Mouse (Mus musculus): ENCODE measurements at regions not wholly inside any gene's neighbourhood (a gene's known extent, or its start where the extent isn't known, plus 50 kb on each side); places are given as distances from the start of the nearest gene placed in this dataset.

DNA sequence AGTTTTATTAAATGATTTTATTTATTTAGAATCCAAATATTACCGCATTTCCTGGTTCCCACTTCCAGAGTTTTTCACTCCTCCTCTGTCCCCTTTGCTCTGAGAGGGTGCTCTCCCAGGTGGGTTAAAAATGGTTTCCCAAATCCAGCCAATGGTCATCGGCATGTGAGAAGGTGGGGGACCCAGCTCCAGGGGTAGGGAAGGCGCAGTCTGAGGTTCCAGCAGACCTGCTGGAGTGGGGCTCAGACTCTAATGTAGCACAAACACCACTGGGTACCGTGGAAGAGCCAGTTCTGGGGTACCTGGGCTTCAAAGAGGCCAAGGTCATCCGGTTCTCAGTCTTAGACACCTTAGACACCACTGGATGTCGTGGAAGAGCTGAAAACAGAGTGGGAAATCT, 875.6 kb downstream of the Fscb start:
- DNase-seq (ENCODE audit: low spot score in 2 of 2), result no peak

DNA sequence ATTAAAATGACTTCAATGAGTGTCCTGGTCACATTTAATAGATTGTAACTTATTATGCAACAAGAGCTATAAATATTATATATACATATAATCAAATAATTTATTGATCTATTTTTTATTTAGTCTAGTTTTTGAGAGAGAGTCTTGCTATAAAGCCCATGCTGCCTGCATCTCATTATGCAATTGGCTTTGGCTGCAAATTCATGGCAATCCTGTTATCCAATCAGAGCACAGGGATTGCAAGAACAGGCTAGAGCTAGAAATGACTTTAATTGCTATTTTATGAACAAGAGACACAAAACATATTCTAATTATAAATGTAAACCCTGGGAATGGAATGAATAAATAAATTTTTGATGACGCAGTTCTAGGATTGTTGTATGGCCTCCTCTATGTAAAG, 919.8 kb downstream of the Fscb start:
- DNase-seq (ENCODE audit: low spot score in 2 of 2), result no peak

DNA sequence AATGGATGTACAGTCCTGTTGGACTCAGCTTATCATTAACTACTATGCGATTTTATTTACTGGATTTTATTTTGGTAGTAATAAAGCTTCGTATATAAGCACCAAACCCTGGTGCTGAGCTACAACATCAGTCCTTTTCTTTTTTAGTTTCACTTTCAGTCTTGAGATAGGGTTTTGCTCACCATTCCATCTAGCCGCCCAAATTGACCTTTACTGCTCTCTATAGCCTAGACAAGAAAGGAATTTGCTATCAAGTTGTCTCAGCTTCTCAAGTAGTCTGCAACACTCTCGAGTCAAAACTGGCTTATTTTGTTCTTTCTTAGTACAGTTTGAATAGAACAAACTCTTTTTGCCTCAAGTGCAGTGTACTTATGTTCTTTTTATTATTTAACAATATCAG, 921.7 kb downstream of the Fscb start:
- DNase-seq (ENCODE audit: low spot score in 2 of 2), result no peak

DNA sequence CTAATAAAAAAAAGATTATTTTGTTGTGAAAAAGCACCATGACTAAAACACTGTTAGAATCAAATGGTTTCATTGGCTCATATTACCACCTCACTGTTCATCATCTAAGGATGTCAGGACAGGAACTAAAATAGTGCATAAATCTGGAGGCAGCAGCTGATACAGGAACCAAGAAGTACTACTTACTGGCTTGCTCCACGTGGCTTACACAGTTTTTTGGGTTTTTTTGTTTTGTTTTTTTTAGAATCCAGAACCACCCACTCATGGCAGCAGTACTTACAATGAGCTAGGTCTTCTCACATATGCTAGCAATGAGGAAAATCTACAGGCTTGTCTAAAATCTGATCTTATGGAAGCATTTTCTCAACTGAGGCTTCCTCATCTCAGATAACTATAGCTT, 940.4 kb downstream of the Fscb start:
- no peak for DNase-seq (ENCODE audit: low spot score in 2 of 2)

DNA sequence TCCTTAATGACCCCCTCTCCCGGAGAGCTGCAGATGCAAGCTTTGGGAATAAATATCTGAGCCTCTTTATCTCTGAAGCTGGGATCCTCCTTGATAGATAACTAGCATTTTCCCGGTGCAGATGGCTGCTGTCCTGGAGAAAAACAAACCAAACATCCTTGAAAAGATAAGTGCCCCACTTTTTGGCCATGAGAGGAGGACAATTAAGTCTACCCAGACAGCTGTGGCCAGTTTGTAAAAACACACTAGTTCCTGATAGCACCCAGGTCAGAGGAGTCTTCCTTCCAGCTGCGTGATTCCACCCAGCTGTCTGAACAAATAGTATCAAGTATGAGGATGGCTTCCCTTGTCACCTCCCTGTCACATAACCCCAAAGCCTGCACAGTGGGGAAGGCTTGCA, 970.7 kb downstream of the Fscb start:
- DNase-seq (ENCODE audit: low spot score in 2 of 2), result peak in 1 of 2 experiments; percentile 5

DNA sequence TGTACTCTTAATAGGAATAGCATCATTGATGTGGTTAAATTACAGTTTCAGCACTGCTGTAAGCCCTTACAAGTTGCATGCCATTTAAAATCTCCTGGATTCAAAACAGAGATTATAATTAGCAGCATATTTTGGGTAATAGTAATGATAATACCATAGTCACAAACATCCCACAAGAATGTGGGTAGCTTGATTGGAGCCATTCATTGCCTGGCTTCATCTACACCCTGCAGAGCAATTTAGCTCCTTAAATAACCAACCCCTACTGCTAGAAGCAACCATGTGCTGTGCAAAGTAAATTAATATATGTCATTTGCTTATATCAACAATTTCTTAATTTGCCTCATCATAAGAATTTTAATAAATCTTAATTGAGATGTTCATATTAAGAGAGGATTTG, 984.1 kb downstream of the Fscb start:
- no peak for DNase-seq (ENCODE audit: low spot score in 2 of 2)

DNA sequence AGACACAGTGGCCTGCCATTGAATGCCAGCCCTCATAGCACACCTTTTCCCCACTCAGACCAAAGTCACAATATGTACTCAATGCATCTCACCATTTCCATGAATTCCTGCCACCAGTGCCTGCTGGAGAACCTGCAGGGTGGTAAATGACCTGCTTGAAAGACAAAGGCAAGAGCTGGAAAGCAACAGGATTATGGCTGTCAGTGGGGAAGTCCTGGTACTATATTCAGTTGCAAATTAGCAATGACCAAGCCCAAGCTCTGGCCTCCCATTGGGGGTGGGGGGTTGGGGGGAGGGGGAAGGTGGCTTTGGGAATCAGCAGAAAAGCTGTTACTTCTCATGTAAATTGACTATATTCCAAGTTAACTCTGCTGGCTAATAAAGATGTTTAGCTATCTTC, 990.4 kb downstream of the Fscb start:
- DNase-seq (ENCODE audit: low spot score in 2 of 2), result no peak

DNA sequence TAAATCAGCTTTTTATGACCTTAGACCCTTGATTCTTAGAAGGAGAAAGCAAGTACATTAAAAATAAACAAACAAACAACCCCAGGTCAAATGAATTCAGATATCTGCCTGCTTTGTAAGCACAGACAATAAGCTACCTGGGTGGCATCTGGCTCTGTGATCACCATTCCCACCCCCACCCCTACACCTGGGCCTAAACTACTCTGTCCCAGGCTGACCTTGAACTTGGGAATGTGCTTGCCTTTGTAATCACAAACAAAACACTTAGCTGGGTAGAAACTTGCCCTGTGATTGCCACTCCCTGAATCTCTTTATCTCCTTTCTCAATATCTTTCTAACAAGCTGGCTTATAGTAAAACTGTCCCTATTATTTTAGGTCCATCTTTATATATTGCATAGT, 1005.6 kb downstream of the Fscb start:
- DNase-seq (ENCODE audit: low spot score in 2 of 2), result no peak

Measured in heart, adult 9 months (tissue).